Mouse (Mus musculus): ENCODE measurements around the gene Igf2r.

Gene Igf2r

GRCm38 (mm10) chr17:12782861-12783847 lies 13.7 kb upstream of the Igf2r start:
- in situ Hi-C loops (cut with MboI) = no loop called here

GRCm38 (mm10) chr17:12781101-12781500 lies 11.6 kb upstream of the Igf2r start:
- in situ Hi-C loops (cut with MboI) = no loop called here

GRCm38 (mm10) chr17:12780125-12780524 lies 10.7 kb upstream of the Igf2r start:
- in situ Hi-C loops (cut with MboI) = no loop called here

- in situ Hi-C loops (cut with MboI) = no loop called here
Observed at GRCm38 (mm10) chr17:12779442-12779841, 10.0 kb upstream of the Igf2r start.

GRCm38 (mm10) chr17:12773956-12774355 lies 4.5 kb upstream of the Igf2r start:
- in situ Hi-C loops (cut with MboI) = no loop called here

GRCm38 (mm10) chr17:12770500-12770899 lies 1.0 kb upstream of the Igf2r start:
- in situ Hi-C loops (cut with MboI) = no loop called here

GRCm38 (mm10) chr17:12768415-12769379 lies 767 bp downstream of the Igf2r start:
- in situ Hi-C loops (cut with MboI) = no loop called here

- in situ Hi-C loops (cut with MboI) = no loop called here
Observed at GRCm38 (mm10) chr17:12767294-12767852, 2.1 kb downstream of the Igf2r start.

- in situ Hi-C loops (cut with MboI) = no loop called here
Observed at GRCm38 (mm10) chr17:12763412-12763811, 6.1 kb downstream of the Igf2r start.

GRCm38 (mm10) chr17:12760355-12761146 lies 8.9 kb downstream of the Igf2r start:
- in situ Hi-C loops (cut with MboI) = no loop called here

GRCm38 (mm10) chr17:12759646-12760074 lies 9.8 kb downstream of the Igf2r start:
- in situ Hi-C loops (cut with MboI) = no loop called here

GRCm38 (mm10) chr17:12758701-12759455 lies 10.6 kb downstream of the Igf2r start:
- in situ Hi-C loops (cut with MboI) = no loop called here

GRCm38 (mm10) chr17:12757990-12758389 lies 11.5 kb downstream of the Igf2r start:
- in situ Hi-C loops (cut with MboI) = no loop called here

- in situ Hi-C loops (cut with MboI) = no loop called here
Observed at GRCm38 (mm10) chr17:12757161-12757560, 12.3 kb downstream of the Igf2r start.

- in situ Hi-C loops (cut with MboI) = no loop called here
Observed at GRCm38 (mm10) chr17:12755951-12756350, 13.5 kb downstream of the Igf2r start.

GRCm38 (mm10) chr17:12755146-12755545 lies 14.3 kb downstream of the Igf2r start:
- in situ Hi-C loops (cut with MboI) = no loop called here

- in situ Hi-C loops (cut with MboI) = no loop called here
Observed at GRCm38 (mm10) chr17:12754243-12755007, 15.0 kb downstream of the Igf2r start.

- in situ Hi-C loops (cut with MboI) = no loop called here
Observed at GRCm38 (mm10) chr17:12753050-12753449, 16.4 kb downstream of the Igf2r start.

- in situ Hi-C loops (cut with MboI) = no loop called here
Observed at GRCm38 (mm10) chr17:12751641-12752040, 17.8 kb downstream of the Igf2r start.

- in situ Hi-C loops (cut with MboI) = no loop called here
Observed at GRCm38 (mm10) chr17:12751218-12751617, 18.2 kb downstream of the Igf2r start.

All from mature B cell (primary cell).